Mouse (Mus musculus) forebrain, embryonic 14.5 days (tissue): ENCODE data around the gene Dennd4b. TPM values are rescaled to one million over a fixed set of nuclear protein-coding genes. Genes with fewer than 3 reads are reported as not detected.

Experiments
- ATAC-seq: fragments of 200-750 bp; cut with Nextera tagmentation; 2 replicates; pipeline ENCODE4 v1.8.0; 2017; ENCODE audit warnings: mild to moderate bottlenecking, moderate library complexity
- DNase-seq: peaks from one replicate; pipeline ENCODE4 v3.0.0-alpha.2; 2015; ENCODE audit warnings: low spot score
- H3K27ac ChIP-seq: fragments of 300-500 bp; sonication (generic); 2 replicates; pipeline ENCODE4 v1.5.1; 2014; ENCODE audit warnings: low read depth, mild to moderate bottlenecking, control low read depth, low read length, moderate library complexity
- H3K27me3 ChIP-seq: fragments of 300-500 bp; sonication (generic); replicated peaks from 2 replicates; pipeline ENCODE4 v1.6.1; 2014; ENCODE audit warnings: low read length, control low read depth, mixed read lengths; ENCODE audit not compliant: control insufficient read depth, insufficient read depth
- H3K36me3 ChIP-seq: fragments of 300-500 bp; sonication (generic); 2 replicates; pipeline ENCODE4 v1.6.1; 2014; ENCODE audit warnings: low read length, control low read depth; ENCODE audit not compliant: control insufficient read depth, insufficient read depth
- H3K4me1 ChIP-seq: fragments of 300-500 bp; sonication (generic); 2 replicates; pipeline ENCODE4 v1.6.1; 2014; ENCODE audit warnings: antibody characterized with exemption, low read length, control low read depth; ENCODE audit not compliant: control insufficient read depth, insufficient read depth
- H3K4me2 ChIP-seq: fragments of 300-500 bp; sonication (generic); 2 replicates; pipeline ENCODE4 v1.6.1; 2014; ENCODE audit warnings: mild to moderate bottlenecking, control low read depth, low read length
- H3K4me3 ChIP-seq: fragments of 300-500 bp; sonication (generic); 2 replicates; pipeline ENCODE4 v1.5.1; 2014; ENCODE audit warnings: low read depth, low read length, control low read depth
- H3K9ac ChIP-seq: fragments of 300-500 bp; sonication (generic); 2 replicates; pipeline ENCODE4 v1.6.1; 2014; ENCODE audit warnings: mild to moderate bottlenecking, low read length, control low read depth, moderate library complexity
- H3K9me3 ChIP-seq: fragments of 300-500 bp; sonication (generic); replicated peaks from 2 replicates; pipeline ENCODE4 v1.6.1; 2016; ENCODE audit warnings: low read length, control low read depth, mixed read lengths; ENCODE audit not compliant: control insufficient read depth
- WGBS: fragments of 180-500 bp; shearing (Covaris S2); extraction: QIAGEN DNeasy Blood & Tissue Kit; methylation state at CpG from one replicate; pipeline ENCODE4 v1.1.7; 2014; 5-methylcytosine and 5-hydroxymethylcytosine counted together
- polyA plus RNA-seq: library from polyadenylated mRNA; unstranded; fragments of >200 nt; fragmentation: Nextera tagmentation; extraction: Ambion mirVana; gene quantifications from 2 replicates; pipeline ENCODE4 v1.2.1, GENCODE M21; 2014

Gene Dennd4b
- polyA plus RNA-seq, 1 experiment from 2014 or later, result 3.4 TPM

DNA sequence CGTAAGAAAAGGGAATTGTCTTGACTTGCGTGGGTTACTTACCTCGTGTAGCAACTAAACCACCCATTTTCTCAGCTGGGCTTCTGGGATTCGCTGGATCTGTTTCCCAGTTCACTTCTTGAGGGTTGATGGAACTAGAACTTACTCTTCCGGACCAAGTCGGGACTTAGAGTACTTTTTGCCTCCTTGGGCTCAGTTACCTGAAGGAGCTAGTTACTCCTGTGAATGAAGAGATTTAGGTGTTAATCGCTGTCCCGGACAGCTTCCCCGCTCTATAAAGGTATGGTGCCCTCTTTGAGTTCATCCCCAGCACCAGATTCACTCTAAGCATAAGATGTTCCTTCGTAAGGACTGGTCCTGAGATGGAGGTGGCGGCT is 29.1 kb downstream of the Dennd4b start:
- Histone ChIP-seq H3K36me3 (no peaks in the 10 kb centered on the region), H3K9ac (peak overlapping the region; percentile 95), H3K4me3 (peak overlapping the region; percentile 92), H3K27ac (peak overlapping the region; percentile 97; the same call in 1 of the 2 replicates), H3K27me3 (no peaks in the 10 kb centered on the region), H3K4me1 (peaks cover 12% of the 10 kb centered on the region), H3K9me3 (no peaks in the 10 kb centered on the region), H3K4me2 (peak overlapping the region; percentile 82)
- DNase-seq, result peak; percentile 17
- WGBS, result 3% methylated on average over 11 of the region's 11 CpGs
- ATAC-seq, result no peak

DNA sequence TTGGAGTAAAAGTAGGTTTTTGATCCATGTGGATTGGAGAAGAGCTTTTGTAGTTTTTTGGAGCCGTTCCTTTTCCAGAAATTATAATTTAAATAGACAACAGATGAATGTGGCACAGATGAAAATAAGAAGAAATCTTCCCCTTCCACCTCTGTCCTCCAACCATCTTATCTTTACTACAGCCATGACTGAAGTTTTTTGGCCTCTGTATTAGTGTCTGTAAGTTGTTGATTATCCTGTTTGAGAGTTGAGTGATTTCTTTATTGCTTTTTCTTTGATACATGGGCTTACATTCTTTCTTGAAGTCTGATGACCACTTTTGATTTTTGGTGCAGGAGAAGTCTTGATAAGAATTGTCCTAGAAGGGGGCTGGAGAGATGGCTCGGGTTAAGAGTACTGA is 29.7 kb downstream of the Dennd4b start:
- H3K9ac ChIP-seq, result peak overlapping the region; percentile 95
- peak overlapping the region; percentile 82 for H3K4me2 ChIP-seq
- H3K36me3 ChIP-seq, result no peaks in the 10 kb centered on the region
- WGBS, result 74% methylated on average over 2 of the region's 2 CpGs
- peak overlapping the region; percentile 92 for H3K4me3 ChIP-seq
- H3K27ac ChIP-seq, result no peak overlapping the region
- H3K27me3 ChIP-seq, result no peaks in the 10 kb centered on the region
- no peak for ATAC-seq
- H3K4me1 ChIP-seq, result peaks cover 12% of the 10 kb centered on the region
- no peak for DNase-seq
- H3K9me3 ChIP-seq, result no peaks in the 10 kb centered on the region

DNA sequence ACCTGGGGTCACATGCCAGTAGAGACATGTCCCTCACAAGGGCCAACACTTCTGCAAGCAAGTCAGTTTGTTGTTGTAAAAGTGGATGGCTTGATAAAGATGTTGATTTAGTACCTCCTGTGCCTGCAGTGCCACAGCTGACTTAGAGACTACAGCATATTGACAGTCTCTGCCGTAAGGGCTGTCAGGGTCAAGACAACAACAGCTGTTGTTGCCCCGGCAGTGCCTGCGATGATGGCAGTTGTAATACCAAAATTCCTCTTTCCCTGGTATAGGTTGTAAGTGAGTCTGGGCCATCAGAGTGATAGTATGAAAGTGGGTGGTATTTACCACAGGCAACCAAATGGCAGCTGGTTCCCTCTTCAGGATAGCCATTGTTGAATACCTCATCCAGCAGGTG is 40.8 kb downstream of the Dennd4b start:
- H3K4me1 ChIP-seq, result no peaks in the 10 kb centered on the region
- H3K4me2 ChIP-seq, result no peak overlapping the region
- ATAC-seq, result no peak
- H3K4me3 ChIP-seq, result no peak overlapping the region
- no peaks in the 10 kb centered on the region for H3K27me3 ChIP-seq
- H3K9ac ChIP-seq, result no peak overlapping the region
- H3K9me3 ChIP-seq, result no peaks in the 10 kb centered on the region
- WGBS, result 88% methylated on average over 3 of the region's 3 CpGs
- no peak overlapping the region for H3K27ac ChIP-seq
- DNase-seq, result no peak
- no peaks in the 10 kb centered on the region for H3K36me3 ChIP-seq

DNA sequence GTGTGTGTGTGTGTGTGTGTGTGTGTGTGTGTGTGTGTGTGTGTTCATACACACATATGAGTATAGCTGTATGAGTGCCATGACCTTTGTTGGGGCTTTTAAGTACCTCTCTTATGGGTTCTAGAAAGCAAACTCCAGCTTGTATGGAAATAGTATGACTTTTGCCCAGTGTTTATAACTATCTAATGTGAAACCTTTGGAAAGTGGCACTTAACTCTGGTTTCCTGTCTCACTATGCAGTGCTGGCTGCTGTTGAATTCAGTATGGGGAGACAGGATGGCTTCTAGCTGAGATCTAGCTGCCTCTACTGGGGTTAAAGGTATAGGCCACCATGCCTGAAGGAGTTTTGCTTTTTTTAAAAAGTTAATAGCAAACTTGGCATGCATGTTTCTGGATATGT is 44.6 kb downstream of the Dennd4b start:
- DNase-seq (no peak), ATAC-seq (no peak)
- Histone ChIP-seq H3K4me1 (no peaks in the 10 kb centered on the region), H3K27ac (no peak overlapping the region), H3K9ac (no peak overlapping the region), H3K4me3 (no peak overlapping the region), H3K27me3 (no peaks in the 10 kb centered on the region), H3K9me3 (no peaks in the 10 kb centered on the region), H3K4me2 (no peak overlapping the region), H3K36me3 (no peaks in the 10 kb centered on the region)

DNA sequence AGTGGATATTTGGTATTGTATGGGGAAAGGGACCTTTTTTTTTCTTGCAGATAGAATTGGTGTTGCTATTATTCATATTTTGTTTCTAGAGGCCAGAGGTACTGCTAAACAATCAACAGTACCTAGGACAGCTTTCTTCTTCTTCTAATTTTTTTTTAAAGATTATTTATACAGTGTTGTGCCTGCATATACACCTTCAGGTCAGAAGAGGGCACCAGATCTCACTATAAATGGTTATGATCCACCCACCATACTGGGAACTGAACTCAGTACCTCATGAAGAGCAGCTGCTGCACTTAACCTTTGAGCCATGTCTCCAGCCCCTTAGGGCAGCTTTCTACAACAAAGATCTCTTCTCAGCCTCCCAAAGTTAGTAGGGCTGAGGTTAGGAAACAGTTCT is 48.4 kb downstream of the Dennd4b start:
- no peaks in the 10 kb centered on the region for H3K27me3 ChIP-seq
- no peaks in the 10 kb centered on the region for H3K4me1 ChIP-seq
- H3K9me3 ChIP-seq, result no peaks in the 10 kb centered on the region
- H3K4me3 ChIP-seq, result no peak overlapping the region
- no peak for DNase-seq
- no peak overlapping the region for H3K4me2 ChIP-seq
- H3K9ac ChIP-seq, result no peak overlapping the region
- H3K36me3 ChIP-seq, result no peaks in the 10 kb centered on the region
- H3K27ac ChIP-seq, result no peak overlapping the region
- no peak for ATAC-seq

DNA sequence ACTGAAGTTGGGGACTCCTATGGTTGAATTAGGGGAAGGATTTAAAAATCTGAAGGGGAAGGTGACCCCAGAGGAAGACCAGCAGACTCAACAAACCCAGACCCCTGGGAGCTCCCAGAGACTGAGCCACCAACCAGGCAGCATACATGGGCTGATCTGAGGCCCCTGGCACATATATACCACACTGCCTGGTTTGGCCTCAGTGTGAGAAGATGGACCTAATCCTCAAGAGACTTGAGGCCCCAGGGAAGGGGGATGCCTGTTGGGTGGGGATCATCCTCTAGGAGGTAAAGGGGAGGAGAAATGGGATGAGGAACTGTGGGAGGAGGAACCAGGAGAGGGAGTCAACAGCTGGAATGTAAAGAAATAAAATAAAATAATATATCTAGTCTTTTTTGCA is 49.3 kb downstream of the Dennd4b start:
- Histone ChIP-seq H3K4me1 (no peaks in the 10 kb centered on the region), H3K27me3 (no peaks in the 10 kb centered on the region), H3K9me3 (no peaks in the 10 kb centered on the region), H3K4me3 (no peak overlapping the region), H3K36me3 (no peaks in the 10 kb centered on the region), H3K4me2 (no peak overlapping the region), H3K27ac (no peak overlapping the region), H3K9ac (no peak overlapping the region)
- ATAC-seq (no peak), DNase-seq (no peak)

DNA sequence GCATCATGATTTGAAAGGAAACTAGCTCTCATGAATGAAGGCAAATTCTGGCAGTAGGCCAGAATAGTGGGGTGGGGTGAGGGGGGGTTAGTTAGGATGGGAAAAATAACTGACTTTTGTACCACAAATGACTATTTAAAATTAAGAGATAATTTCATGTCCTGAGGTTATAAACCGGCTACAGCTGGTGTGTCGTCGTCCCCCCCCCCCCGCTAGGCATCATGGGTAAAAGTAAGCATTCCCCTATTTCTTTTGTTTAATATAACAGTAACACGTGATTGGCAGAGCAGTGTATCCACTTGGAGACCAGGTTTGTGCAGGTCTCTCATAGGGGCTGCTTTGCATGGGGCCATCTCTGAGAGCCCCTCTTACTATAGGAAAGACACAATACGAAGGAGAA is 57.3 kb downstream of the Dennd4b start:
- Histone ChIP-seq H3K36me3 (no peaks in the 10 kb centered on the region), H3K9ac (peak overlapping the region; percentile 61), H3K27me3 (no peaks in the 10 kb centered on the region), H3K4me3 (peak overlapping the region; percentile 22), H3K4me1 (peaks cover 24% of the 10 kb centered on the region), H3K4me2 (peak overlapping the region; percentile 49), H3K9me3 (no peaks in the 10 kb centered on the region), H3K27ac (peak overlapping the region; percentile 93)
- 27% methylated on average over 6 of the region's 6 CpGs for WGBS
- peak; percentile 72 for DNase-seq
- ATAC-seq, result peak; percentile 72

DNA sequence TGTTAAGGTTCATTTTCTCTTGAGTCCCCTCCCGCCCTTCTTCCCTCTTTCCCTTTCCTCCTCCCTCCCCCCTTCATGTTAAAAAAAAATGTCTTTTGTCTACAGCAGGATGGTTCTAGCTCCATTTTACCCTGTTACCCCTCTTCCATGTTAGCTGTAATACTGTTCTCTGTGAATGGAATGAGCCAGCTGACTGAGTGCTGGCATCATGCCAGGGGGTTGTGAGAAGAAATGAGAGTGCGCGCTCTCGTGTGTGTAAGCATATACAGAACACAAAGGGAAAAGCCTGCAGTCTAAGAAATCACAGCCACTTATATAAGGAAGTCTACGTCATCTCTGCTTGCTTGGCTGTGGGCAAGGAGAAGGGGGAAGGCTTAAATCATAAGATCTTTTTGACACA is 58.1 kb downstream of the Dennd4b start:
- peak; percentile 99 for DNase-seq
- H3K36me3 ChIP-seq, result no peaks in the 10 kb centered on the region
- no peaks in the 10 kb centered on the region for H3K27me3 ChIP-seq
- peak; percentile 96 for ATAC-seq
- no peaks in the 10 kb centered on the region for H3K9me3 ChIP-seq
- H3K9ac ChIP-seq, result peak overlapping the region; percentile 61
- 3% methylated on average over 5 of the region's 5 CpGs for WGBS
- H3K27ac ChIP-seq, result peak overlapping the region; percentile 93
- peak overlapping the region; percentile 49 for H3K4me2 ChIP-seq
- peaks cover 24% of the 10 kb centered on the region for H3K4me1 ChIP-seq
- H3K4me3 ChIP-seq, result peak overlapping the region; percentile 22; the same call in 1 of the 2 replicates
